Mouse (Mus musculus) CH12.LX (cell line): Measurements from ENCODE around the gene Kmt2a. TPM values are rescaled to one million over a fixed set of nuclear protein-coding genes. Genes with fewer than 3 reads are reported as not detected.

Source experiments
- DNase-seq: peaks from one replicate; pipeline ENCODE4 v3.0.0-alpha.2; 2013; ENCODE audit errors: extremely low read depth
- H3K27ac ChIP-seq: 2 replicates; pipeline ENCODE4 v1.5.1; 2012; ENCODE audit warnings: low read depth, mild to moderate bottlenecking, control low read depth, moderate library complexity; ENCODE audit not compliant: insufficient read depth
- H3K27me3 ChIP-seq: replicated peaks from 2 replicates; pipeline ENCODE3; 2012; ENCODE audit warnings: inconsistent platforms
- H3K36me3 ChIP-seq, 2 experiments: replicated peaks in 1 of 2; 2 replicates each; pipeline versions ENCODE3 to v1.6.1; 2012; ENCODE audit warnings: inconsistent platforms in 1 of 2, low read length in 1 of 2, mild to moderate bottlenecking in 1 of 2, mixed read lengths in 1 of 2, moderate library complexity in 1 of 2; ENCODE audit not compliant: control insufficient read depth in 1 of 2, insufficient read depth in 1 of 2
- H3K4me1 ChIP-seq, 2 experiments: 2 replicates each; pipeline ENCODE4 v1.6.1; 2012; ENCODE audit warnings: inconsistent platforms in 1 of 2, moderate library complexity in 1 of 2; ENCODE audit not compliant: insufficient read depth in 2 of 2, control insufficient read depth in 1 of 2
- H3K4me2 ChIP-seq: 2 replicates; pipeline ENCODE4 v1.6.1; 2012; ENCODE audit warnings: low read depth, mild to moderate bottlenecking, control low read depth; ENCODE audit not compliant: poor library complexity, insufficient read depth, severe bottlenecking
- H3K4me3 ChIP-seq, 3 experiments: fragments of 150-350 bp in 1 of 3; sonication (generic) in 1 of 3; replicated peaks in 1 of 3; 2 replicates each; pipeline versions ENCODE3 to v1.5.1; 2011 to 2012; ENCODE audit warnings: low read depth in 2 of 3, low read length in 2 of 3, mild to moderate bottlenecking in 2 of 3, moderate library complexity in 2 of 3, control low read depth in 1 of 3, improper control_type of control experiment in 1 of 3, inconsistent platforms in 1 of 3, mixed read lengths in 1 of 3; ENCODE audit not compliant: poor library complexity in 1 of 3
- H3K79me2 ChIP-seq: replicated peaks from 2 replicates; pipeline ENCODE4 v1.6.1; 2012; ENCODE audit warnings: mild to moderate bottlenecking, moderate library complexity; ENCODE audit not compliant: control insufficient read depth, poor library complexity, insufficient read depth, severe bottlenecking; ENCODE audit errors: extremely low read depth
- H3K9ac ChIP-seq: 2 replicates; pipeline ENCODE4 v1.6.1; 2012; ENCODE audit warnings: low read depth, mild to moderate bottlenecking, control low read depth, moderate library complexity; ENCODE audit not compliant: insufficient read depth
- H3K9me3 ChIP-seq: replicated peaks from 2 replicates; pipeline ENCODE3; 2012; ENCODE audit warnings: low read length, inconsistent platforms, mixed read lengths
- BHLHE40 ChIP-seq: IDR thresholded peaks from 2 replicates; pipeline ENCODE4 v1.6.1; 2011; ENCODE audit warnings: mild to moderate bottlenecking, low read depth, low read length, improper control_type of control experiment
- CHD1 ChIP-seq: IDR thresholded peaks from 2 replicates; pipeline ENCODE4 v1.6.1; 2012; ENCODE audit warnings: low read depth, low read length, improper control_type of control experiment, inconsistent platforms
- CHD2 ChIP-seq: IDR thresholded peaks from 2 replicates; pipeline ENCODE4 v1.6.1; 2011; ENCODE audit warnings: low read length, improper control_type of control experiment
- CTCF ChIP-seq, 2 experiments: IDR thresholded peaks in 1 of 2; conservative IDR thresholded peaks in 1 of 2; 2 replicates each; pipeline ENCODE4 v1.5.1; 2011 to 2012; ENCODE audit warnings: low read depth in 2 of 2, low read length in 2 of 2, improper control_type of control experiment in 1 of 2, inconsistent platforms in 1 of 2, mild to moderate bottlenecking in 1 of 2, moderate library complexity in 1 of 2
- E2F4 ChIP-seq: IDR thresholded peaks from 2 replicates; pipeline ENCODE4 v1.6.1; 2011; ENCODE audit warnings: low read depth, low read length, improper control_type of control experiment; ENCODE audit not compliant: insufficient replicate concordance
- ELF1 ChIP-seq: IDR thresholded peaks from 2 replicates; pipeline ENCODE4 v1.6.1; 2014; ENCODE audit warnings: low read depth, mild to moderate bottlenecking, inconsistent platforms, low read length, improper control_type of control experiment
- EP300 ChIP-seq: IDR thresholded peaks from 2 replicates; pipeline ENCODE4 v1.6.1; 2011; ENCODE audit warnings: low read length, improper control_type of control experiment
- ETS1 ChIP-seq: conservative IDR thresholded peaks from 2 replicates; pipeline ENCODE4 v1.6.1; 2012; ENCODE audit warnings: low read depth, mild to moderate bottlenecking, inconsistent platforms, low read length, improper control_type of control experiment, moderate library complexity
- GABPA ChIP-seq: IDR thresholded peaks from 2 replicates; pipeline ENCODE4 v1.6.1; 2012; ENCODE audit warnings: low read depth, low read length, improper control_type of control experiment, inconsistent platforms; ENCODE audit not compliant: insufficient replicate concordance
- HCFC1 ChIP-seq: IDR thresholded peaks from 2 replicates; pipeline ENCODE4 v1.6.1; 2012; ENCODE audit warnings: low read depth, mild to moderate bottlenecking, inconsistent platforms, low read length, improper control_type of control experiment
- IRF4 ChIP-seq: IDR thresholded peaks from 2 replicates; pipeline ENCODE4 v1.6.1; 2014; ENCODE audit warnings: low read depth, mild to moderate bottlenecking, inconsistent platforms, low read length, improper control_type of control experiment
- JUN ChIP-seq: IDR thresholded peaks from 2 replicates; pipeline ENCODE4 v1.6.1; 2011; ENCODE audit warnings: low read depth, mild to moderate bottlenecking, low read length, improper control_type of control experiment, moderate library complexity; ENCODE audit not compliant: insufficient read depth
- MAFK ChIP-seq: IDR thresholded peaks from 2 replicates; pipeline ENCODE4 v1.6.1; 2011; ENCODE audit warnings: low read length, improper control_type of control experiment; ENCODE audit not compliant: insufficient replicate concordance
- MAX ChIP-seq: IDR thresholded peaks from 2 replicates; pipeline ENCODE4 v1.6.1; 2011; ENCODE audit warnings: low read length, improper control_type of control experiment
- MAZ ChIP-seq: IDR thresholded peaks from 2 replicates; pipeline ENCODE4 v1.6.1; 2012; ENCODE audit warnings: low read depth, mild to moderate bottlenecking, inconsistent platforms, low read length, improper control_type of control experiment, moderate library complexity
- MEF2A ChIP-seq: IDR thresholded peaks from 2 replicates; pipeline ENCODE4 v1.6.1; 2014; ENCODE audit warnings: low read depth, mild to moderate bottlenecking, inconsistent platforms, low read length, improper control_type of control experiment, borderline replicate concordance
- MYC ChIP-seq: IDR thresholded peaks from 2 replicates; pipeline ENCODE4 v1.6.1; 2011; ENCODE audit warnings: low read depth, mild to moderate bottlenecking, improper control_type of control experiment, low read length
- NELFE ChIP-seq: IDR thresholded peaks from 2 replicates; pipeline ENCODE4 v1.6.1; 2011; ENCODE audit warnings: low read depth, low read length, improper control_type of control experiment
- POLR2AphosphoS2 ChIP-seq: IDR thresholded peaks from 2 replicates; pipeline ENCODE4 v1.6.1; 2011; ENCODE audit warnings: low read depth, low read length, improper control_type of control experiment
- RCOR1 ChIP-seq: conservative IDR thresholded peaks from 2 replicates; pipeline ENCODE4 v1.6.1; 2012; ENCODE audit warnings: low read depth, mild to moderate bottlenecking, inconsistent platforms, low read length, improper control_type of control experiment
- SIN3A ChIP-seq: IDR thresholded peaks from 2 replicates; pipeline ENCODE4 v1.6.1; 2012; ENCODE audit warnings: low read length, improper control_type of control experiment, inconsistent platforms
- SMC3 ChIP-seq: IDR thresholded peaks from 2 replicates; pipeline ENCODE4 v1.6.1; 2011; ENCODE audit warnings: low read depth, low read length, improper control_type of control experiment
- TBP ChIP-seq: conservative IDR thresholded peaks from 2 replicates; pipeline ENCODE4 v1.6.1; 2011; ENCODE audit warnings: low read depth, low read length, improper control_type of control experiment
- UBTF ChIP-seq: IDR thresholded peaks from 2 replicates; pipeline ENCODE4 v1.6.1; 2012; ENCODE audit warnings: low read depth, mild to moderate bottlenecking, inconsistent platforms, low read length, improper control_type of control experiment, moderate library complexity
- USF1 ChIP-seq: IDR thresholded peaks from 2 replicates; pipeline ENCODE4 v1.6.1; 2014; ENCODE audit warnings: low read depth, mild to moderate bottlenecking, inconsistent platforms, low read length, improper control_type of control experiment
- USF2 ChIP-seq: conservative IDR thresholded peaks from 2 replicates; pipeline ENCODE4 v1.6.1; 2011; ENCODE audit warnings: low read depth, low read length, improper control_type of control experiment
- ZC3H11A ChIP-seq: IDR thresholded peaks from 2 replicates; pipeline ENCODE4 v1.6.1; 2012; ENCODE audit warnings: low read depth, mild to moderate bottlenecking, inconsistent platforms, low read length, improper control_type of control experiment
- ZKSCAN1 ChIP-seq: IDR thresholded peaks from 2 replicates; pipeline ENCODE4 v1.6.1; 2012; ENCODE audit warnings: low read depth, inconsistent platforms, low read length, improper control_type of control experiment, borderline replicate concordance
- ZMIZ1 ChIP-seq: IDR thresholded peaks from 2 replicates; pipeline ENCODE4 v1.6.1; 2012; ENCODE audit warnings: low read depth, mild to moderate bottlenecking, inconsistent platforms, low read length, improper control_type of control experiment
- ZNF384 ChIP-seq: IDR thresholded peaks from 2 replicates; pipeline ENCODE4 v1.6.1; 2012; ENCODE audit warnings: low read depth, low read length, improper control_type of control experiment, inconsistent platforms
- dilution Hi-C: fragments of 300-500 bp; cut with MboI; formaldehyde crosslinking; loops from 2 replicates; pipeline ENCODE4 v1.14.3; 2020; ENCODE audit warnings: low sequenced_read_pairs; ENCODE audit not compliant: extremely low pct_unique_long_range_greater_than_20kb, extremely low pct_ligation_motif_present
- in situ Hi-C: fragments of 300-500 bp; cut with MboI; formaldehyde crosslinking; loops from 3 replicates; pipeline ENCODE4 v1.14.3; 2019; ENCODE audit warnings: low sequenced_read_pairs, low pct_ligation_motif_present, low pct_unique_long_range_greater_than_20kb, mixed read lengths
- polyA plus RNA-seq: library from polyadenylated mRNA; unstranded; fragments of >175 nt; gene quantifications from 2 replicates; pipeline ENCODE4 v1.2.1, GENCODE M21; 2012; ENCODE audit warnings: low read depth; ENCODE audit not compliant: insufficient read length
- total RNA-seq, 2 experiments: library from RNA; depleted of rRNA; stranded (reverse); fragments of 300-350 nt in 1 of 2; fragments of >200 nt in 1 of 2; gene quantifications; 2 replicates each; pipeline ENCODE4 v1.2.3; 2012 to 2014

Gene Kmt2a
- total and polyA plus RNA-seq, 3 experiments: 2.5 to 21.3 (median 7.2) TPM

DNA sequence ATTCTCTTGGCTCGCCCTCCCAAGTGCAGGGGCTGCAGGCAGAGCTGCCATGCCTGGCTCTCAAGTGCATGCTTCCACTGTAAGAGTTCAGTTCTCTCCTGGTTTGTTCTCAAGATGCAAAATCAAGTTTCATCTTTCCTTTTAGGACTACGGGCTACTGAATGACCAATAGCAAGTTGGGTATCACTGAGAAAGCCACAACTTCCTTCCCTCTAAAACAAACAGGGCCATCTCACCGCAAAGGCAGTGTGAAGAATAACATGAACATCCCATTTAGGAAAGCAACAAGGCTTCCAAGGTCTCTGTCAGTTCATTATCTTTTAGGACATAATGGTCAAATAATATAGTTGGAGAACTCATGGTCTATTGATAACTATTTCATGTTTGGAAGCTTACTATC, 13.4 kb downstream of the Kmt2a start:
- Histone ChIP-seq H3K36me3 (peaks cover 35 to 63% of the 10 kb centered on the region in 2 experiments), H3K4me1 (peaks cover 37 to 92% of the 10 kb centered on the region in 2 experiments), H3K79me2 (peaks cover 93% of the 10 kb centered on the region), H3K4me3 (no peak overlapping the region), H3K27ac (peak overlapping the region; percentile 6; the same call in 1 of the 2 replicates), H3K9ac (no peak overlapping the region), H3K27me3 (no peaks in the 10 kb centered on the region), H3K9me3 (no peaks in the 10 kb centered on the region), H3K4me2 (peak overlapping the region; percentile 48)
- dilution Hi-C loops (no loop called here), in situ Hi-C loops (no loop called here)
- DNase-seq: no peak
- TF ChIP-seq SIN3A (0 out of 2 replicates have a peak, but pooled peaks have one; percentile 43), POLR2AphosphoS2 (no peak)

DNA sequence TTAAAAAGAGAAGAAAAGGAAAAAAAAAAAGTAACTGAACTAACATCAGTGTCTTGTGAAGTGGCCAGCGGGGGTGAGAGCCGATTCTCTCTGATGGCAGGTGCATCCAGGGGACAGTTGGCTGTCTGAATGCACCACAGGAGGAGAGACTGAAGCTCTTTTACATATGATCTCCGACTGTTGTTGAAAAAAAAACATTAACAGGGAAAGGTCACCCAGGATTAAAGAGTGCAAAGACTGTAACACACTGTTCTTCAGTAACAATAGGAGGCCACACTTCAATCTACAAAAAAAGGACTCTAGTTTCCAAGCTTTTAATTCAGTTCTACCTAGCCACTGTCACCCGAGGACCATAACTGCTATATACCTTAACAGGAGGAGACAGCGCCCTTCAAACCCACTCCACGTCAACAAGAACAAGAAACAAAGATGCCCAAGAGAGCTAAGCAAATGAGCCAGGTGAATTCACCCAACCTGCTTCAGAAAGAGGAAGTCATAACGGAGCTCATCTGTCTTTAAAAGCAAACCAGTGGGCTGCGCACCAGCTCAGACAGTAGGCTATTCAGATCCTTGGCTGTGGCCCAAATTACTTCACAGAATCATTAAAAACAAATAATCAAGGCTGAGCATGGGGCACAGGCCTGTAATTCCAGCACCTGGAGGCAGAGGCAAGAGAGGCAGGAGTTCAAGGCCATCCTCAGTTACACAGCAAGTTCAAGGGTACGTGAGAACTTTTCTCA, 14.4 kb downstream of the Kmt2a start:
- DNase-seq: peak; percentile 77
- Histone ChIP-seq H3K36me3 (peaks cover 39 to 65% of the 10 kb centered on the region in 2 experiments), H3K79me2 (peaks cover 94% of the 10 kb centered on the region), H3K27me3 (no peaks in the 10 kb centered on the region), H3K27ac (peak overlapping the region; percentile 16), H3K4me3 (no peak overlapping the region), H3K4me2 (peak overlapping the region; percentile 48), H3K9ac (no peak overlapping the region), H3K4me1 (peaks cover 32 to 82% of the 10 kb centered on the region in 2 experiments), H3K9me3 (peaks cover 6% of the 10 kb centered on the region)
- in situ Hi-C loops: no loop called here
- dilution Hi-C loops: no loop called here
- peak; percentile 50; the same call in 1 of the 2 replicates for TF ChIP-seq IRF4
- no peak for TF ChIP-seq GABPA
- no peak for TF ChIP-seq POLR2AphosphoS2
- no peak for TF ChIP-seq USF1
- TF ChIP-seq MYC: 0 out of 2 replicates have a peak, but pooled peaks have one; percentile 41
- peak; percentile 71 for TF ChIP-seq EP300
- TF ChIP-seq SIN3A: peak; percentile 69
- TF ChIP-seq ZNF384: peak; percentile 28; the same call in 1 of the 2 replicates
- TF ChIP-seq SMC3: no peak; the same call in 1 of the 2 replicates
- TF ChIP-seq CTCF (conservative IDR thresholded peaks at IDR 0.05 in 1 of 2, IDR thresholded peaks at IDR 0.05 in 1 of 2; ENCODE audit: low read depth in 2 of 2, low read length in 2 of 2): no peak
- TF ChIP-seq UBTF: no peak
- TF ChIP-seq USF2: no peak
- no peak for TF ChIP-seq ZC3H11A
- no peak for TF ChIP-seq ELF1
- TF ChIP-seq MEF2A: 0 out of 2 replicates have a peak, but pooled peaks have one; percentile 7
- 0 out of 2 replicates have a peak, but pooled peaks have one; percentile 47 for TF ChIP-seq TBP
- no peak for TF ChIP-seq MAFK
- TF ChIP-seq NELFE: no peak
- no peak for TF ChIP-seq E2F4
- TF ChIP-seq JUN: no peak
- no peak for TF ChIP-seq MAX
- TF ChIP-seq ETS1: peak; percentile 54; the same call in 1 of the 2 replicates
- peak; percentile 45; the same call in 1 of the 2 replicates for TF ChIP-seq MAZ
- TF ChIP-seq BHLHE40: peak; percentile 45
- TF ChIP-seq ZMIZ1: no peak
- TF ChIP-seq CHD2: no peak
- no peak; the same call in 1 of the 2 replicates for TF ChIP-seq RCOR1
- 0 out of 2 replicates have a peak, but pooled peaks have one; percentile 67 for TF ChIP-seq CHD1
- TF ChIP-seq HCFC1: no peak
- no peak for TF ChIP-seq ZKSCAN1
